Comparison of ENCODE assay signal across 24 mouse cellular contexts in the genomic region with DNA sequence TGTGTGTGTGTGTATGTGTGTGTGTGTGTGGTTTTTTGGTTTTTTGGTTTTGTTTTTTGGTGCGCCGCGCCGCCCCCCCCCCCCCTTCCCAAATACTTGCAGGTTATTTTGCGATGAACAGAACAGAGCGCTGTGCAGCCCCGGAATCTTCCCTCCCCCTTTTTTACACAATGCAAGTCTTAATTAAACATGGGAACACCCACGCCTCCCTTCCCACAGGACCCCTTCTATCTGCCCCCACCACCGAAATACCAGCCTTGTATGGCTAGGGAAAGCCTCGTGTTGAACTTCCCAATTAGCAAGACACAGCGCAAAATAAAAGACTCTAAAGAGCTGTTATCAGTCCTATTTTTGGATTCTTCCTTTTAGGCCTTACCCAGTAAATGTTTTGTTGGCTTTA. TPM values are rescaled to one million over a fixed set of nuclear protein-coding genes. Genes with fewer than 3 reads are reported as not detected.
DNase-seq lines count a peak whose midpoint lies in the region; ATAC-seq and TF ChIP-seq lines count a peak whose summit lies in the region.
"Had no signal": no experiment of that assay in that cellular context is flagged by ENCODE, and none has a peak within 500 bp of the region (broad histone marks: within the 10 kb centered on the region; RNA-seq: fewer than 3 reads in every experiment).

No protein-coding gene starts in this region.

- peak; percentile 61 for ATAC-seq in forebrain, embryonic 11.5 days (replicated peaks; ENCODE audit: low FRiP score)
- no peak for ATAC-seq in forebrain, embryonic 16.5 days
- no peak for ATAC-seq in liver, postnatal 0 days
- no peak for ATAC-seq in liver, embryonic 12.5 days
- peak; percentile 28; the same call in 1 of the 2 replicates for ATAC-seq in forebrain, embryonic 12.5 days (ENCODE audit: low FRiP score)
- no peak for ATAC-seq in forebrain, postnatal 0 days
- ATAC-seq: intestine, embryonic 15.5 days had no signal

- H3K27ac ChIP-seq in forebrain, embryonic 11.5 days (ENCODE audit: low read depth, low read length), result 0 out of 2 replicates have a peak overlapping the region, but pooled peaks have one; percentile 25
- no peak overlapping the region for H3K27ac ChIP-seq in forebrain, embryonic 16.5 days (ENCODE audit: low read length)
- no peak overlapping the region for H3K27ac ChIP-seq in liver, postnatal 0 days (ENCODE audit: low read depth)
- no peak overlapping the region for H3K27ac ChIP-seq in liver, embryonic 12.5 days
- H3K27ac ChIP-seq in forebrain, embryonic 12.5 days, result no peak overlapping the region
- H3K27ac ChIP-seq in forebrain, postnatal 0 days (ENCODE audit: low read depth, low read length), result no peak overlapping the region
- H3K27ac ChIP-seq: embryonic facial prominence, embryonic 15.5 days; hindbrain, embryonic 14.5 days; intestine, embryonic 15.5 days had no signal

- TF ChIP-seq EP300 in liver, postnatal 0 days (IDR thresholded peaks at IDR 0.05; ENCODE audit: low read depth), result no peak

- 21% methylated on average over 5 of the region's 11 CpGs for WGBS in forebrain, embryonic 11.5 days
- 38% methylated on average over 8 of the region's 11 CpGs for WGBS in forebrain, embryonic 16.5 days
- 26% methylated on average over 7 of the region's 11 CpGs for WGBS in liver, postnatal 0 days (ENCODE audit: insufficient replicate concordance)
- 24% methylated on average over 8 of the region's 11 CpGs for WGBS in liver, embryonic 12.5 days (ENCODE audit: insufficient replicate concordance)
- 26% methylated on average over 6 of the region's 11 CpGs for WGBS in forebrain, embryonic 12.5 days
- WGBS in forebrain, postnatal 0 days, result 38% methylated on average over 11 of the region's 11 CpGs

- H3K9me3 ChIP-seq in forebrain, embryonic 11.5 days (ENCODE audit: control insufficient read depth, low read length), result no peaks in the 10 kb centered on the region
- no peaks in the 10 kb centered on the region for H3K9me3 ChIP-seq in forebrain, embryonic 16.5 days (ENCODE audit: control insufficient read depth, low read length)
- no peaks in the 10 kb centered on the region for H3K9me3 ChIP-seq in liver, postnatal 0 days (ENCODE audit: low read length)
- no peaks in the 10 kb centered on the region for H3K9me3 ChIP-seq in liver, embryonic 12.5 days (replicated peaks)
- no peaks in the 10 kb centered on the region for H3K9me3 ChIP-seq in forebrain, embryonic 12.5 days
- no peaks in the 10 kb centered on the region for H3K9me3 ChIP-seq in forebrain, postnatal 0 days (ENCODE audit: low read length)
- H3K9me3 ChIP-seq: embryonic facial prominence, embryonic 15.5 days; intestine, embryonic 15.5 days had no signal

- H3K4me2 ChIP-seq in forebrain, embryonic 11.5 days (ENCODE audit: low read depth, low read length, severe bottlenecking), result 0 out of 2 replicates have a peak overlapping the region, but pooled peaks have one; percentile 15
- no peak overlapping the region for H3K4me2 ChIP-seq in forebrain, embryonic 16.5 days (ENCODE audit: low read length)
- H3K4me2 ChIP-seq in liver, postnatal 0 days (ENCODE audit: low read depth, low read length), result peak overlapping the region; percentile 18; the same call in 1 of the 2 replicates
- no peak overlapping the region for H3K4me2 ChIP-seq in liver, embryonic 12.5 days
- peak overlapping the region; percentile 21 for H3K4me2 ChIP-seq in forebrain, embryonic 12.5 days
- no peak overlapping the region for H3K4me2 ChIP-seq in forebrain, postnatal 0 days (ENCODE audit: low read depth)
- H3K4me2 ChIP-seq: embryonic facial prominence, embryonic 15.5 days; heart, embryonic 11.5 days; hindbrain, embryonic 14.5 days; intestine, embryonic 15.5 days had no signal

- H3K36me3 ChIP-seq in forebrain, embryonic 11.5 days (ENCODE audit: control insufficient read depth, insufficient read depth, low read length), result no peaks in the 10 kb centered on the region
- H3K36me3 ChIP-seq in forebrain, embryonic 16.5 days (ENCODE audit: control insufficient read depth, insufficient read depth), result no peaks in the 10 kb centered on the region
- H3K36me3 ChIP-seq in liver, postnatal 0 days (replicated peaks; ENCODE audit: insufficient read depth, low read length), result no peaks in the 10 kb centered on the region
- H3K36me3 ChIP-seq in liver, embryonic 12.5 days, result no peaks in the 10 kb centered on the region
- no peaks in the 10 kb centered on the region for H3K36me3 ChIP-seq in forebrain, embryonic 12.5 days (replicated peaks)
- no peaks in the 10 kb centered on the region for H3K36me3 ChIP-seq in forebrain, postnatal 0 days (ENCODE audit: insufficient read depth)
- H3K36me3 ChIP-seq: embryonic facial prominence, embryonic 15.5 days; intestine, embryonic 15.5 days had no signal

- no peaks in the 10 kb centered on the region for H3K4me1 ChIP-seq in forebrain, embryonic 11.5 days (replicated peaks; ENCODE audit: control insufficient read depth, insufficient read depth, low read length)
- H3K4me1 ChIP-seq in forebrain, embryonic 16.5 days (replicated peaks; ENCODE audit: control insufficient read depth, insufficient read depth, low read length), result peaks cover 4% of the 10 kb centered on the region; the same call in 1 of the 2 replicates
- 0 out of 2 replicates have a peak, but pooled peaks cover 2% of the 10 kb centered on the region for H3K4me1 ChIP-seq in liver, postnatal 0 days (ENCODE audit: insufficient read depth)
- no peaks in the 10 kb centered on the region for H3K4me1 ChIP-seq in liver, embryonic 12.5 days
- H3K4me1 ChIP-seq in forebrain, embryonic 12.5 days, result peaks cover 5% of the 10 kb centered on the region; the same call in 1 of the 2 replicates
- no peaks in the 10 kb centered on the region for H3K4me1 ChIP-seq in forebrain, postnatal 0 days (ENCODE audit: insufficient read depth)
- H3K4me1 ChIP-seq: intestine, embryonic 15.5 days had no signal

- no peaks in the 10 kb centered on the region; the same call in 1 of the 2 replicates for H3K27me3 ChIP-seq in forebrain, embryonic 11.5 days (ENCODE audit: control insufficient read depth, insufficient read depth, low read length)
- H3K27me3 ChIP-seq in forebrain, embryonic 16.5 days (replicated peaks; ENCODE audit: control insufficient read depth, insufficient read depth, low read length), result 0 out of 2 replicates have a peak, but pooled peaks cover 3% of the 10 kb centered on the region
- H3K27me3 ChIP-seq in liver, postnatal 0 days (ENCODE audit: insufficient read depth, low read length), result peaks cover 55% of the 10 kb centered on the region
- peaks cover 81% of the 10 kb centered on the region for H3K27me3 ChIP-seq in liver, embryonic 12.5 days (replicated peaks)
- H3K27me3 ChIP-seq in forebrain, embryonic 12.5 days, result 0 out of 2 replicates have a peak, but pooled peaks cover 7% of the 10 kb centered on the region
- no peaks in the 10 kb centered on the region for H3K27me3 ChIP-seq in forebrain, postnatal 0 days (ENCODE audit: insufficient read depth, low read length)

- DNase-seq in forebrain, embryonic 11.5 days (ENCODE audit: low spot score), result peak; percentile 57
- no peak for DNase-seq in liver, postnatal 0 days
- peak; percentile 20 for DNase-seq in forebrain, postnatal 0 days
- no peak for DNase-seq in thymus, postnatal 25 days
- DNase-seq: adrenal gland, adult 8-10 months; adrenal gland, postnatal 36 days; cerebellum, adult 11 months; cerebellum, adult 8-10 months; cerebellum, postnatal 14 days; gastrocnemius, postnatal 36 days; heart, adult 18-20 months; heart, postnatal 4 days; kidney, adult 18-20 months had no signal

- no peak for TF ChIP-seq CTCF in liver, postnatal 0 days (IDR thresholded peaks at IDR 0.05; ENCODE audit: low read depth)
- TF ChIP-seq CTCF in forebrain, postnatal 0 days (IDR thresholded peaks at IDR 0.05; ENCODE audit: low read depth), result no peak

- no peak overlapping the region for H3K4me3 ChIP-seq in forebrain, embryonic 11.5 days (ENCODE audit: low read depth, low read length)
- no peak overlapping the region for H3K4me3 ChIP-seq in forebrain, embryonic 16.5 days (replicated peaks; ENCODE audit: low read length)
- H3K4me3 ChIP-seq in liver, postnatal 0 days (ENCODE audit: low read depth, low read length), result no peak overlapping the region
- no peak overlapping the region for H3K4me3 ChIP-seq in liver, embryonic 12.5 days
- H3K4me3 ChIP-seq in forebrain, embryonic 12.5 days (replicated peaks), result no peak overlapping the region
- H3K4me3 ChIP-seq in forebrain, postnatal 0 days (ENCODE audit: low read depth, low read length), result no peak overlapping the region
- H3K4me3 ChIP-seq: embryonic facial prominence, embryonic 15.5 days; erythroblast, embryonic 14.5 days; intestine, embryonic 15.5 days had no signal

- H3K9ac ChIP-seq in forebrain, embryonic 11.5 days (ENCODE audit: low read length), result no peak overlapping the region
- H3K9ac ChIP-seq in forebrain, embryonic 16.5 days (replicated peaks; ENCODE audit: low read depth, low read length), result no peak overlapping the region
- no peak overlapping the region for H3K9ac ChIP-seq in liver, postnatal 0 days (replicated peaks)
- no peak overlapping the region for H3K9ac ChIP-seq in liver, embryonic 12.5 days
- no peak overlapping the region for H3K9ac ChIP-seq in forebrain, embryonic 12.5 days
- H3K9ac ChIP-seq in forebrain, postnatal 0 days, result no peak overlapping the region
- H3K9ac ChIP-seq: embryonic facial prominence, embryonic 15.5 days; hindbrain, embryonic 14.5 days; intestine, embryonic 15.5 days had no signal

RNA-seq across cellular contexts. Expression of a gene that starts 6.3 kb away (rescaled TPM):
- 48.4 and 51.3 TPM in 2 replicates for polyA plus RNA-seq in forebrain, embryonic 11.5 days (2014; fragmentation: Nextera tagmentation; extraction: Ambion mirVana)
- 41.3 and 42.8 TPM in 2 replicates for polyA plus RNA-seq in forebrain, embryonic 16.5 days (2015; fragmentation: Nextera tagmentation; extraction: Ambion mirVana)
- polyA plus RNA-seq in liver, postnatal 0 days (2015; fragmentation: Nextera tagmentation; extraction: Ambion mirVana), result not detected in 2 replicates
- 0.10 and 0.36 TPM in 2 replicates for polyA plus RNA-seq in liver, embryonic 12.5 days (2016; fragmentation: Nextera tagmentation; extraction: Ambion mirVana)
- polyA plus RNA-seq in forebrain, embryonic 12.5 days (2016; fragmentation: Nextera tagmentation; extraction: Ambion mirVana), result 69.1 and 78.4 TPM in 2 replicates
- total RNA-seq in forebrain, postnatal 0 days (2014; rRNA removed), result 41.8 and 57.9 TPM in 2 replicates
- 30.2 and 30.6 TPM in 2 replicates for polyA plus RNA-seq in forebrain, postnatal 0 days (2015; fragmentation: Nextera tagmentation; extraction: Ambion mirVana)
- total RNA-seq: common myeloid progenitor, adult 5-6 weeks; heart, adult 18-20 months; heart, postnatal 4 days had no signal
- polyA plus RNA-seq: erythroblast, embryonic 14.5 days; heart, postnatal 0 days; kidney, embryonic 14.5 days had no signal

Comparison
In these comparisons a context has a peak if more than half of its experiments do, and no peak if none do; other contexts are left out.
1. ATAC-seq: peak in forebrain, embryonic 11.5 days (single experiment) and forebrain, embryonic 12.5 days (single experiment); none in forebrain, embryonic 16.5 days (single experiment), liver, postnatal 0 days (single experiment), liver, embryonic 12.5 days (single experiment) and forebrain, postnatal 0 days (single experiment).
2. H3K4me2 ChIP-seq: peak in forebrain, embryonic 11.5 days (single experiment), liver, postnatal 0 days (single experiment) and forebrain, embryonic 12.5 days (single experiment); none in forebrain, embryonic 16.5 days (single experiment), liver, embryonic 12.5 days (single experiment) and forebrain, postnatal 0 days (single experiment).
3. DNase-seq: peak in forebrain, embryonic 11.5 days (single experiment) and forebrain, postnatal 0 days (single experiment); none in liver, postnatal 0 days (single experiment) and thymus, postnatal 25 days (single experiment).
4. RNA of a gene that starts 6.3 kb away (polyA plus RNA-seq): 69.1 to 78.4 TPM in forebrain, embryonic 12.5 days, 48.4 to 51.3 TPM in forebrain, embryonic 11.5 days, 41.3 to 42.8 TPM in forebrain, embryonic 16.5 days and 30.2 to 30.6 TPM in forebrain, postnatal 0 days; 0.10 to 0.36 TPM in liver, embryonic 12.5 days and not detected in liver, postnatal 0 days; every median in the first group is over 10 times any median in the second.